Mouse (Mus musculus): ENCODE results near the gene Tmod1. TPM values are rescaled to one million over a fixed set of nuclear protein-coding genes. Genes with fewer than 3 reads are reported as not detected.

The Tmod1 gene
- total RNA-seq, 2 experiments from 2014 or later: 23.6 to 25.1 TPM

DNA sequence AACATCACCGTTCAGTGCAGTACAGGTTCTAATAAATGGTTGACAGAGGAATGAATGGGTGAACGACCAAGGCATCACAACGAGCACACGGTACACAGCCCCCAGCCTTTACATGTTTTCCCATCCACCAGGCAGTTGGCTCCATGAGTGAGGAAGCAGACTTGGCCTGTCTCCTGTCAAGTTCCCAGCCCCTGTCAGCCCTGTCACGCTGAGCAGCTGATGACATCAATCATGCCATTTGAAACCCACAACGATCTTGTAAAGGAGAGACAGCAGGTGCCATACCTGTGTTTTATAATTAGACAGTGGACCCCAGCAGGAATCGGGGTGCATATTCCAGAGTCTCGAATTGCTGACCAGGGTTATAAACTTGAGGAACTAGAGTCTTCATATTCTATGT lies 4.6 kb downstream of the Tmod1 start:
- no peak for DNase-seq (ENCODE audit: low spot score in 2 of 2)
- intact Hi-C loops (cut with DNase I): loop anchor here (5.0 kb wide), 1 partner anchor 74 kb away; no protein-coding TSS in a partner anchor

GRCm38 (mm10) chr4:46047971-46048370 lies 9.2 kb downstream of the Tmod1 start:
- intact Hi-C loops (cut with DNase I): no loop called here

GRCm38 (mm10) chr4:46048418-46048817 lies 9.7 kb downstream of the Tmod1 start:
- DNase-seq (ENCODE audit: low spot score in 2 of 2): no peak

More at GRCm38 (mm10) chr4:46047971-46048370, 9.2 kb downstream of the Tmod1 start:
- DNase-seq (ENCODE audit: low spot score in 2 of 2): no peak

GRCm38 (mm10) chr4:46053323-46054107 lies 14.8 kb downstream of the Tmod1 start:
- intact Hi-C loops (cut with DNase I): no loop called here
- DNase-seq (ENCODE audit: low spot score in 2 of 2): no peak

More at GRCm38 (mm10) chr4:46048418-46048817, 9.7 kb downstream of the Tmod1 start:
- intact Hi-C loops (cut with DNase I): no loop called here

DNA sequence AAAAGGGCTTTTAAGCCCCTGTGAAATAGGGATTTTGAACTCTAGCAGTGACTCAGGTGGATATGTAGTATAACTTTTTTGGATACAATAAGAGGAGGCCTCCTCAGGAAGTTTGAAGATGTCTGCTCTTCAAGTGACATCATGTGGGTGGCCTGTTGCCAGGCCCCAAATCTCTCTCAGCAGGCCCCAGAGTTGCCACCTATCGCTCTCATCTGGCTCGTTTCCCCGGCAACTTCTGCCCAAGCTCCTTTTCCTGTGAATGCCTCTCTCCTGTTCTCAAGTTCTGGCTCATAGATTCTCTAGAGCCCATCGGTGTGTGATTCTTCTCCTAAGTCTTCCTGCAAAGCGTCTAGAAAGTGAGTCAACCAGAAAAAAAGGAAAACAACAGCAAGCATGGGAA lies 17.4 kb downstream of the Tmod1 start:
- intact Hi-C loops (cut with DNase I): no loop called here
- DNase-seq (ENCODE audit: low spot score in 2 of 2): no peak

- intact Hi-C loops (cut with DNase I): loop anchor here (2.0 kb wide), 1 partner anchor 25 kb away; no protein-coding TSS in a partner anchor
These were observed 22.7 kb downstream of the Tmod1 start for GRCm38 (mm10) chr4:46061259-46061962.

DNA sequence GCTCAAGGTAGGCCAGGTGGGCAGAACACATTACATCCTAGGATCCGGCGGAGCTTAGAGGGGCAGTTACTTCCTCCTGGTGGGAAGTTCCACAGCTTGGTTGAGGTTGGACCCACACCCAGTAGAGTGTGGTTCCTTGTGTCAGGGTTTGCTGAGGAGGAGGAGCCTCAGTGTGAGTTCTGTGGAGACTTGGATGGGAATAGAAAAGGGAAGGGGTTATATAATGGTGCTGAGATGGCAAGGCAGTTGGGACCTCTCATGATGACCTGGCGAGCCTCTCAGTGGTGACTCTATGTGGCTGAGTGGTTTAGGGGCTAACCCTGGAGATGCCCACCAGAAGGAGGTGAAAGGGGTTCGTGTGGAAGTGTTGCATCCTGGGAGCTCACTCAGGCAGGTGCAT lies 25.1 kb downstream of the Tmod1 start:
- intact Hi-C loops (cut with DNase I): no loop called here
- DNase-seq (ENCODE audit: low spot score in 2 of 2): no peak

More at GRCm38 (mm10) chr4:46061259-46061962, 22.7 kb downstream of the Tmod1 start:
- peak; percentile 80 to 85 for DNase-seq (ENCODE audit: low spot score in 2 of 2)

DNA sequence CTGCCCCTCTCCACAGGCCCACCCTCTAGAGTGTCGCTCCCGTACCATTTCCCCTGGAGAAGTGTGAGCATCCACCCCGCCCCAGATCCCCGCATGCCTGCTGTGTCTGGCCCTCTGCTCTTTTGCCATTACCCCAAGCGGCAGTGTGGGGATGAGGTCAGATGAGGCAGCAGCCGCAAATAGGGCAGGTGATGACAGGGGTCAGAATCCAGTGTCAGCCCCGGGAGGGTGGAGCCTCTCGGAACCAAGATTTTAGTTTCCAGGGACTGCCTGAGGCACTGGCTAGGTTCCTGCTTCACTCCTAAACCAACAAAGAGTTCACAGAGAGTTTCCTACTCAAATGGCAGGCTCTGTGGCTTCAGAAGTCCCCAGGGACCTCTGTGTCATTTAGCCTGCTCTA lies 25.5 kb downstream of the Tmod1 start:
- intact Hi-C loops (cut with DNase I): no loop called here

GRCm38 (mm10) chr4:46064961-46065360 lies 26.2 kb downstream of the Tmod1 start:
- DNase-seq (ENCODE audit: low spot score in 2 of 2): no peak
- intact Hi-C loops (cut with DNase I): loop anchor here (5.0 kb wide), 1 partner anchor 37 kb away; no protein-coding TSS in a partner anchor

More for the DNA sequence above, 25.5 kb downstream of the Tmod1 start:
- no peak for DNase-seq (ENCODE audit: low spot score in 2 of 2)

GRCm38 (mm10) chr4:46065695-46066340 lies 27.1 kb downstream of the Tmod1 start:
- intact Hi-C loops (cut with DNase I): loop anchor here (5.0 kb wide), 1 partner anchor 36 kb away; no protein-coding TSS in a partner anchor
- DNase-seq (ENCODE audit: low spot score in 2 of 2): no peak

GRCm38 (mm10) chr4:46068060-46068459 lies 29.3 kb downstream of the Tmod1 start:
- DNase-seq (ENCODE audit: low spot score in 2 of 2): no peak
- intact Hi-C loops (cut with DNase I): loop anchor here (2.0 to 5.0 kb wide), 2 partner anchors 17 to 34 kb away; no protein-coding TSS in a partner anchor

DNA sequence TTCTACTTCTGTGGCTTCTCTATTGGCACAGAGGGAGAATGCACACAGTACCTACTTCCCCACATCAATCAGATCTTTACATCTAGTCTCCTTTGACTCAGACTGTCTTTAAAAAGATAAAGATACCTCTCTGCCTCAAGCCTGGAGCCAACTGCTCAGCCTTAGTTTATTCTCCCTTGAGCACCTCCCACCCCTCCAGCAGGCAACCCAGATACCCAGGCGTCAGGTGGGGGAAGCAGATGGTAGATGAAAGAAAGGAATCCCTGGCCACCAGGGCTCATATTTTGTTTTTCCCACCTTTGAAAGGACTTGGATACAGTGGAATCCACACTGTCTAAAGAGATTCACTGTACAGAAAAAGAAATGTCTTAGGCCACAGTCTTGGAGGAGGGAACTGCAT lies 29.8 kb downstream of the Tmod1 start:
- DNase-seq (ENCODE audit: low spot score in 2 of 2): no peak
- intact Hi-C loops (cut with DNase I): loop anchor here (2.0 to 5.0 kb wide), 2 partner anchors 16 to 34 kb away; no protein-coding TSS in a partner anchor

- intact Hi-C loops (cut with DNase I): loop anchor here (2.0 to 5.0 kb wide), 2 partner anchors 15 to 32 kb away; no protein-coding TSS in a partner anchor
- no peak for DNase-seq (ENCODE audit: low spot score in 2 of 2)
These were observed 31.2 kb downstream of the Tmod1 start for GRCm38 (mm10) chr4:46069851-46070482.

DNA sequence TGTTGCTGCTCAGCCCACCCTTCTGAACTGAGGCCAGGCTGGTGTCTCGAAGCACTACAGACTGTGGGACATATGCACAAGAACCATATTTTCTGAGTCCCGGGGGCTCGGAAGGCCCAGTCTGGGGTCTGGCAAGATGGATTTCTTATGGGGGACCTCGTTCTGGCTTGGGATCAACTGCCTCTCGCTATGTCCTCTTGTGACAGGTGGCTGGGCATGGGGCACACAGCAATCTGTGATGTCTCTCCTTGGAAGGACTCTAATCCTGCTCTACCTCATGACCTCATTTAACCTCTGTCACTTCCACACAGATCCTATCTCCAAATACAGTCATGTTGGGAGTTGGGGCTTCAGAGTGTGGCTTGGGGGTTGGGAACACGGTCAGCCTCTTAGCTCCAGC lies 33.9 kb downstream of the Tmod1 start:
- no peak for DNase-seq (ENCODE audit: low spot score in 2 of 2)
- intact Hi-C loops (cut with DNase I): no loop called here

DNA sequence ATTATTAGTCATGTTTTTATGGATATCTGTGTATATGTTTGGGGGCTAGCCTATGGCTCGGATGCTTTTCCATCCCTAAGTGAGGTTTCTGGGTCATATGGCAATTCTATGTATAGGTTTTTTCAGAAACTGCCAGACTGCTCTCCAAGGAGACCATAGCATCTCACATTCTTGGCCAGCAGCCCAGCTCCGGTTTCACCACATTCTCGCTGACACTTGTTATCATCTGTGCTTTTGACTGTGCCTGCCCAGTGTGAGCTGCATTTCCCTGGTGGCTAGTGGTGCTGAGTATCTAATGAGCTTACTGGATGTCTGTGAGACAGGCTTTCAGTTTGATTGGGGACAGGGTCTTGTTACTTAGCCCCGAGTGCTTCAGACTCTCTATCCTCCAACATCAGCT lies 35.0 kb downstream of the Tmod1 start:
- DNase-seq (ENCODE audit: low spot score in 2 of 2): peak; percentile 63 to 70
- intact Hi-C loops (cut with DNase I): no loop called here

DNA sequence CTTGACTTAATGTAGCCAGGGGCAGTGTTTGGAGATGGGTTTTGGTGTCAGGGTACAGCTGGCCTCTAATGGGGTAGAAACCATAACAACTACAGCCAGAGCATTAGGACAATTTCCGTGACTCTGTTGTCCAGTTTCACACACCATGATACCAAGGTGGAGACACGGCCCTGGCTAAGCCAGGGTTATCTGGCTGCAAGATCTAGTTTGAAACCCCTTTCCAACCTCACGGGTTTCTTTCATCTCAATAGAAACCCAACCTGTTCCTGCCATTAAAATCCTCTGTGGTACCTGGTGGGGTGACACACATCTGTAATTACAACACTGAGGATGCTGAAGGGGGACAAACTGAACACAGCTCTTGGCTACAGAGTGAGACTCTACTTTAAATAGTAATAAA lies 36.9 kb downstream of the Tmod1 start:
- intact Hi-C loops (cut with DNase I): no loop called here

DNA sequence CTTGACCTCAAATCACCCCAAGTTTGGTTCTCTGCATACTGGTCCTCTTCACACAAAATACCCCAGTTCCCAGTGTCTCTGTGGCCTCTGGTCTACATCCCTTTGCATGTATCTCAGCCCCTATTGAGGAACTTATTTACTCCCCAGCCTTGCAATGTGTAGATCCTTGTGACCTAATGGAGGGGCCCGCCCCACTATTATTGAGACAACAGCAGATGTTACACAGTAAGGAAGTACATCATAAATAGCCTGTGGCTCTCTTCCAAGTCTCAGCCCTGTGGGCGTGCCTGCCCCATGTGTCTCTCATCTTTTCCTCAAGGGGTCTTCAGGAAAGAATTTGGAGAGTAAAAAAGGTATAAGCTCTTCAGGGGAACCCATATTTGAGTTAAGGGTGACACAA lies 38.2 kb downstream of the Tmod1 start:
- intact Hi-C loops (cut with DNase I): no loop called here
- peak in 1 of 2 experiments; percentile 42 for DNase-seq (ENCODE audit: low spot score in 2 of 2)

More for the DNA sequence above, 36.9 kb downstream of the Tmod1 start:
- no peak for DNase-seq (ENCODE audit: low spot score in 2 of 2)

- no peak for DNase-seq (ENCODE audit: low spot score in 2 of 2)
- intact Hi-C loops (cut with DNase I): no loop called here
These were observed 41.5 kb downstream of the Tmod1 start for GRCm38 (mm10) chr4:46080261-46080660.

- DNase-seq (ENCODE audit: low spot score in 2 of 2): no peak
- intact Hi-C loops (cut with DNase I): no loop called here
These were observed 43.8 kb downstream of the Tmod1 start for GRCm38 (mm10) chr4:46082555-46082954.

Measured in left cerebral cortex, postnatal 14 days (tissue).